Mouse (Mus musculus): ENCODE results near the gene Dnaic1. TPM values are rescaled to one million over a fixed set of nuclear protein-coding genes. Genes with fewer than 3 reads are reported as not detected.

The Dnaic1 gene
- total and polyA plus RNA-seq, 3 experiments = not detected

- DNase-seq (ENCODE audit: low spot score) (no peak), ATAC-seq (ENCODE audit: extremely low read depth, insufficient number of reproducible peaks, low FRiP score, poor library complexity, severe bottlenecking) (no peak)
- Histone ChIP-seq H3K36me3 (replicated peaks) (no peaks in the 10 kb centered on the region), H3K27me3 (ENCODE audit: insufficient read depth, low read length) (peaks cover 67% of the 10 kb centered on the region), H3K9me3 (replicated peaks) (no peaks in the 10 kb centered on the region), H3K4me3 (ENCODE audit: low read depth, low read length) (no peak overlapping the region), H3K4me1 (ENCODE audit: insufficient read depth, low read depth, low read length) (peaks cover 10% of the 10 kb centered on the region)
- no peak for TF ChIP-seq GATA1 (IDR thresholded peaks at IDR 0.05; ENCODE audit: borderline replicate concordance, low read length)
- no peak for TF ChIP-seq GATA2 (IDR thresholded peaks at IDR 0.05; ENCODE audit: borderline replicate concordance, low read depth, low read length)
- no peak for TF ChIP-seq CTCF (IDR thresholded peaks at IDR 0.05; ENCODE audit: low read depth, low read length)
- no peak for TF ChIP-seq TAL1 (conservative IDR thresholded peaks at IDR 0.05; ENCODE audit: low read depth, low read length)
- no peak for TF ChIP-seq POLR2AphosphoS5 (IDR thresholded peaks at IDR 0.05; ENCODE audit: insufficient replicate concordance, low read depth, low read length)
Observed at GRCm38 (mm10) chr4:41635224-41635623, 65.6 kb downstream of the Dnaic1 start.

DNA sequence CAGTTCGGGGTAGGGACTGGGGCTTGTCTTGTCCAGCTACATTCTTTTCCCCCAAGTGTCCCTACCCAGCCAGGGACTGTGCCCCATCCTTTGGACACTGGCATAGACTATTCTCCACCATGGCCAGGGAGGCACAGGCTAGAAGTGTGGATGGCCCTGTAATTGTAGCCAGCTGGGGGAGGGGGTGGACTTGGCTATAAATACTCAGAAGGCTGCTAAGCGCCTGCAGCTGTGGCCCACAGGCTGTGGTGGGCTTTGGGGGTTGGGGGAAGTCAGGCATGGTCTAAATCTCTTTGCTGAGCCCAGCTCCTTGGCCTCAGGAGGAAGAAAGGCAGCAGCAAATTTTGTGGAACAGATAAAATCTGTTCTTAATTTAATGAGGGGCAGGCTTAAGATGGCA, 66.3 kb downstream of the Dnaic1 start:
- Histone ChIP-seq H3K9me3 (replicated peaks) (no peaks in the 10 kb centered on the region), H3K27me3 (ENCODE audit: insufficient read depth, low read length) (peaks cover 67% of the 10 kb centered on the region), H3K4me1 (ENCODE audit: insufficient read depth, low read depth, low read length) (peaks cover 14% of the 10 kb centered on the region), H3K4me3 (ENCODE audit: low read depth, low read length) (no peak overlapping the region), H3K36me3 (replicated peaks) (no peaks in the 10 kb centered on the region)
- no peak for ATAC-seq (ENCODE audit: extremely low read depth, insufficient number of reproducible peaks, low FRiP score, poor library complexity, severe bottlenecking)
- TF ChIP-seq CTCF (IDR thresholded peaks at IDR 0.05; ENCODE audit: low read depth, low read length) (no peak), POLR2AphosphoS5 (IDR thresholded peaks at IDR 0.05; ENCODE audit: insufficient replicate concordance, low read depth, low read length) (no peak), GATA1 (IDR thresholded peaks at IDR 0.05; ENCODE audit: borderline replicate concordance, low read length) (no peak), GATA2 (IDR thresholded peaks at IDR 0.05; ENCODE audit: borderline replicate concordance, low read depth, low read length) (no peak), TAL1 (conservative IDR thresholded peaks at IDR 0.05; ENCODE audit: low read depth, low read length) (no peak)
- no peak for DNase-seq (ENCODE audit: low spot score)

DNA sequence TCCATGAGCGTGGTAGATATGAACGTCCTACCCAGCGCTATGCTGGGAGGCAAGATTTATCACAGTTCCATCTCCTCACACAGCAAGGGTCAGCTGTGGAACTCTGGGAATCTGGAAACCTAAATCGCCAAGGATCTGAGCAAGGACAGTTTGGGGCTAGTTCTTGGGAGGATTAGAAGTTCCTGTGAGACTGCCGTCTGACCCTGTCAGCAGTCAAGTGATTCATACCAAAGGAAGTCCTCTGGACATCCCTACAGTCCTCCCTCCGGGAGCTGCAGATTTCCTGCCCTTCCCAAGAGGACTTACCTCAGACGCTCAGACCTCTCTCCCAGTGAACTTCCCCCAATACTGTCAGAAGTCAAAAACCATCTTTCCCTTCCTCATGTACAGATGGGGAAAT, 66.8 kb downstream of the Dnaic1 start:
- Histone ChIP-seq H3K4me3 (ENCODE audit: low read depth, low read length) (no peak overlapping the region), H3K9me3 (replicated peaks) (no peaks in the 10 kb centered on the region), H3K27me3 (ENCODE audit: insufficient read depth, low read length) (peaks cover 63% of the 10 kb centered on the region), H3K4me1 (ENCODE audit: insufficient read depth, low read depth, low read length) (peaks cover 14% of the 10 kb centered on the region), H3K36me3 (replicated peaks) (no peaks in the 10 kb centered on the region)
- ATAC-seq (ENCODE audit: extremely low read depth, insufficient number of reproducible peaks, low FRiP score, poor library complexity, severe bottlenecking) = no peak
- no peak for DNase-seq (ENCODE audit: low spot score)
- TF ChIP-seq GATA2 (IDR thresholded peaks at IDR 0.05; ENCODE audit: borderline replicate concordance, low read depth, low read length) (no peak), TAL1 (conservative IDR thresholded peaks at IDR 0.05; ENCODE audit: low read depth, low read length) (no peak)

DNA sequence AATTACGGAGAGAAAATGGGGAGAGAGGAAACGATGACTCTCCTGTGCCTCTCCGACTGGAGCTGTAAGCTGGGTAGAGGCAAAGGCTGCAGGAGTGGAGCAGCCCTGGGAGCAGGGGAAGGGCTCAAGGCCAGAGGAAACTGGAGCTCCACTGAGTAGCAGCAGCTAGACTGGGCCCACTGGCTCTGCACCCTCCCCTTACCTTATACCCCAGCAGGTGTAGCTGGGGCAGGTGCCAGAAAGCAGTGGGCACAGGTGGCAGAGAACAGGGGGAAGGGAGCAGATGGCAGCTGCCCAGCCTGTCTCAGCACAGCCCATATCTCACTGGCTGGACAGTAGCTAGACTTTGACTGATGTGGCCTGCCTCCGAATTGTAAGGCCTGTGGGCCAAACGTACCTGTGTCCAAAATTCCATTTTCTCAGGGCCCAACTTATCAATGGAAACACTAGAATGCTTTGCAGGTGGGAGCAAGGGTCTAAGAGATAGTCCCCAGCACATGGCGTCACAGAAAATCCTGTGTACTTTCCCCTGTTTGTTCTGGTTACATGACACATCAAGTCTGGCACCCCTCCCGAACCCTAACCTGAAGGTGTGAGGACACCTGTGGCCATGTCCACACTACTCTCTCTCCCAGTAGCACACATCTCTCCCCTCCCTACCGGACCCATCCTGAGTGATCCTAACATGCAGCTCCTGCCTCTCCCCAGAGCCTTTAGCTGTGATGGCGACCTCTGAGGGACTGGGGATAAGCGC, 67.5 kb downstream of the Dnaic1 start:
- no peaks in the 10 kb centered on the region for H3K9me3 ChIP-seq (replicated peaks)
- peaks cover 14% of the 10 kb centered on the region for H3K4me1 ChIP-seq (ENCODE audit: insufficient read depth, low read depth, low read length)
- DNase-seq (ENCODE audit: low spot score) (no peak), ATAC-seq (ENCODE audit: extremely low read depth, insufficient number of reproducible peaks, low FRiP score, poor library complexity, severe bottlenecking) (no peak)
- no peak overlapping the region for H3K4me3 ChIP-seq (ENCODE audit: low read depth, low read length)
- no peaks in the 10 kb centered on the region for H3K36me3 ChIP-seq (replicated peaks)
- TF ChIP-seq GATA2 (IDR thresholded peaks at IDR 0.05; ENCODE audit: borderline replicate concordance, low read depth, low read length) (no peak), POLR2AphosphoS5 (IDR thresholded peaks at IDR 0.05; ENCODE audit: insufficient replicate concordance, low read depth, low read length) (no peak), TAL1 (conservative IDR thresholded peaks at IDR 0.05; ENCODE audit: low read depth, low read length) (no peak), GATA1 (IDR thresholded peaks at IDR 0.05; ENCODE audit: borderline replicate concordance, low read length) (no peak), CTCF (IDR thresholded peaks at IDR 0.05; ENCODE audit: low read depth, low read length) (no peak)
- H3K27me3 ChIP-seq (ENCODE audit: insufficient read depth, low read length) = peaks cover 57% of the 10 kb centered on the region

- Histone ChIP-seq H3K27me3 (ENCODE audit: insufficient read depth, low read length) (peaks cover 57% of the 10 kb centered on the region), H3K9me3 (replicated peaks) (no peaks in the 10 kb centered on the region), H3K4me3 (ENCODE audit: low read depth, low read length) (no peak overlapping the region), H3K4me1 (ENCODE audit: insufficient read depth, low read depth, low read length) (peaks cover 14% of the 10 kb centered on the region), H3K36me3 (replicated peaks) (no peaks in the 10 kb centered on the region)
- no peak for DNase-seq (ENCODE audit: low spot score)
- no peak for TF ChIP-seq GATA2 (IDR thresholded peaks at IDR 0.05; ENCODE audit: borderline replicate concordance, low read depth, low read length)
- no peak for TF ChIP-seq POLR2AphosphoS5 (IDR thresholded peaks at IDR 0.05; ENCODE audit: insufficient replicate concordance, low read depth, low read length)
- TF ChIP-seq GATA1 (IDR thresholded peaks at IDR 0.05; ENCODE audit: borderline replicate concordance, low read length) = no peak
- no peak for ATAC-seq (ENCODE audit: extremely low read depth, insufficient number of reproducible peaks, low FRiP score, poor library complexity, severe bottlenecking)
Observed at GRCm38 (mm10) chr4:41638186-41638731, 68.7 kb downstream of the Dnaic1 start.

GRCm38 (mm10) chr4:41638828-41639213, 69.2 kb downstream of the Dnaic1 start:
- ATAC-seq (ENCODE audit: extremely low read depth, insufficient number of reproducible peaks, low FRiP score, poor library complexity, severe bottlenecking) (no peak), DNase-seq (ENCODE audit: low spot score) (no peak)
- Histone ChIP-seq H3K9me3 (replicated peaks) (no peaks in the 10 kb centered on the region), H3K36me3 (replicated peaks) (no peaks in the 10 kb centered on the region), H3K27me3 (ENCODE audit: insufficient read depth, low read length) (peaks cover 56% of the 10 kb centered on the region), H3K4me1 (ENCODE audit: insufficient read depth, low read depth, low read length) (peaks cover 14% of the 10 kb centered on the region), H3K4me3 (ENCODE audit: low read depth, low read length) (no peak overlapping the region)
- TF ChIP-seq GATA2 (IDR thresholded peaks at IDR 0.05; ENCODE audit: borderline replicate concordance, low read depth, low read length) (no peak), POLR2AphosphoS5 (IDR thresholded peaks at IDR 0.05; ENCODE audit: insufficient replicate concordance, low read depth, low read length) (no peak), TAL1 (conservative IDR thresholded peaks at IDR 0.05; ENCODE audit: low read depth, low read length) (no peak), GATA1 (IDR thresholded peaks at IDR 0.05; ENCODE audit: borderline replicate concordance, low read length) (no peak), CTCF (IDR thresholded peaks at IDR 0.05; ENCODE audit: low read depth, low read length) (no peak)

Measured in G1E (cell line).